Mouse (Mus musculus): Measurements from ENCODE around the gene Tmprss7.

- TF ChIP-seq CTCF (conservative IDR thresholded peaks at IDR 0.05 in 1 of 2, IDR thresholded peaks at IDR 0.05 in 1 of 2; ENCODE audit: low read depth in 2 of 2, low read length in 2 of 2) (no peak), MAFK (IDR thresholded peaks at IDR 0.05; ENCODE audit: insufficient replicate concordance, low read length) (no peak), ZNF384 (IDR thresholded peaks at IDR 0.05; ENCODE audit: low read depth, low read length) (no peak), MAX (IDR thresholded peaks at IDR 0.05; ENCODE audit: low read length) (no peak), ELF1 (IDR thresholded peaks at IDR 0.05; ENCODE audit: low read depth, low read length) (no peak), POLR2A (IDR thresholded peaks at IDR 0.05; ENCODE audit: low read depth, low read length) (no peak), NRF1 (IDR thresholded peaks at IDR 0.05; ENCODE audit: low read depth, low read length) (no peak), E2F4 (IDR thresholded peaks at IDR 0.05; ENCODE audit: insufficient replicate concordance, low read depth, low read length) (no peak), JUND (conservative IDR thresholded peaks at IDR 0.05; ENCODE audit: low read depth, low read length) (no peak), CHD2 (IDR thresholded peaks at IDR 0.05; ENCODE audit: low read length) (no peak), BHLHE40 (IDR thresholded peaks at IDR 0.05; ENCODE audit: low read depth, low read length) (no peak), USF1 (IDR thresholded peaks at IDR 0.05; ENCODE audit: low read depth, low read length) (no peak), HCFC1 (IDR thresholded peaks at IDR 0.05; ENCODE audit: low read depth, low read length) (no peak)
These were observed 25.3 kb downstream of the Tmprss7 start for GRCm38 (mm10) chr16:45668178-45668577.

Data from CH12.LX (cell line).